Mouse (Mus musculus): ENCODE data around the gene Fastkd3.

Gene Fastkd3

DNA sequence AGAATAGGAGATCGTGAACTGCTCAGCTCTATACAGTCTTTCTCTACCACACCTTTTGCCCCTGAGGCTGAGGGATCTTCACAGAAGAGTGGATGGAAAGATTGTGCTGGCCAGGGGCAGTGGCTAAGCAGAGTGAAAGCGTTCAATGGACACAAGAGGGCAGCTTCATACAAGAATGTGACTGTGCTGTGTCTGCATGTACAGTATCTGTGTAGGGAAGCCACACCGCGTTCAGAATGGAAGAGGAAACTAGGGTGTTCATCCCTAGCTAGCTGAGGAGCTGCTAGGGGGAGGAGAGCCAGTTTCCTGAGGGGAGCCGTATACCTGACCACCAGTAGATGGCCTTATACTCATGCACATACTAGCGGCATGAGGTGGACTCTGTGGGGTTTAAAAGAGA is 40.8 kb downstream of the Fastkd3 start:
- no peak for DNase-seq

GRCm38 (mm10) chr13:68627041-68627440 is 45.0 kb downstream of the Fastkd3 start:
- DNase-seq: no peak

All from cerebellum, adult 8-10 months (tissue).